Mouse (Mus musculus) liver, embryonic 14.5 days (tissue): ENCODE data around the gene Acaca. TPM values are rescaled to one million over a fixed set of nuclear protein-coding genes. Genes with fewer than 3 reads are reported as not detected.
A peak's percentile ranks its signal among the peaks of the same experiment; 100 is the strongest.

Source experiments
- ATAC-seq: fragments of 200-750 bp; cut with Nextera tagmentation; 2 replicates; pipeline ENCODE4 v1.8.0; 2017; ENCODE audit warnings: moderate number of reproducible peaks, mild to moderate bottlenecking, moderate library complexity; ENCODE audit not compliant: insufficient read depth
- DNase-seq, 3 experiments: peaks; one replicate each; pipeline ENCODE4 v3.0.0-alpha.2; 2012 to 2013; ENCODE audit warnings: low read depth in 3 of 3, low spot score in 3 of 3
- H3K27ac ChIP-seq: fragments of 300-500 bp; sonication (generic); 2 replicates; pipeline ENCODE4 v1.5.1; 2014; ENCODE audit warnings: moderate library complexity, mild to moderate bottlenecking, control low read depth, inconsistent platforms
- H3K27me3 ChIP-seq: fragments of 300-500 bp; sonication (generic); 2 replicates; pipeline ENCODE4 v1.6.1; 2014; ENCODE audit warnings: mild to moderate bottlenecking, low read length, moderate library complexity; ENCODE audit not compliant: control insufficient read depth, insufficient read depth
- H3K36me3 ChIP-seq: fragments of 300-500 bp; sonication (generic); replicated peaks from 2 replicates; pipeline ENCODE4 v1.6.1; 2014; ENCODE audit warnings: low read depth; ENCODE audit not compliant: control insufficient read depth, insufficient read depth
- H3K4me1 ChIP-seq, 2 experiments: fragments of 200-500 bp in 1 of 2; fragments of 300-500 bp in 1 of 2; sonication (generic) in 1 of 2; replicated peaks; 2 replicates each; pipeline ENCODE4 v1.6.1; 2012 to 2014; ENCODE audit warnings: antibody characterized with exemption in 1 of 2, inconsistent platforms in 1 of 2, low read length in 1 of 2; ENCODE audit not compliant: control insufficient read depth in 2 of 2, insufficient read depth in 2 of 2
- H3K4me2 ChIP-seq: fragments of 300-500 bp; sonication (generic); 2 replicates; pipeline ENCODE4 v1.6.1; 2014; ENCODE audit warnings: low read depth, mild to moderate bottlenecking, control low read depth, moderate library complexity
- H3K4me3 ChIP-seq, 2 experiments: fragments of 200-500 bp in 1 of 2; fragments of 300-500 bp in 1 of 2; sonication (generic) in 1 of 2; 2 replicates each; pipeline ENCODE4 v1.5.1; 2012 to 2014; ENCODE audit warnings: low read depth in 2 of 2, low read length in 2 of 2, mild to moderate bottlenecking in 2 of 2, control low read depth in 1 of 2, inconsistent platforms in 1 of 2, moderate library complexity in 1 of 2; ENCODE audit not compliant: insufficient read depth in 1 of 2
- H3K9ac ChIP-seq: fragments of 300-500 bp; sonication (generic); replicated peaks from 2 replicates; pipeline ENCODE4 v1.6.1; 2014; ENCODE audit warnings: mild to moderate bottlenecking, control low read depth, moderate library complexity
- H3K9me3 ChIP-seq: fragments of 300-500 bp; sonication (generic); 2 replicates; pipeline ENCODE4 v1.6.1; 2016; ENCODE audit warnings: low read length, mixed read lengths; ENCODE audit not compliant: control insufficient read depth
- CTCF ChIP-seq: IDR thresholded peaks from 2 replicates; pipeline ENCODE4 v1.5.1; 2016; ENCODE audit warnings: antibody characterized with exemption, low read depth, control low read depth
- EP300 ChIP-seq: IDR thresholded peaks from 2 replicates; pipeline ENCODE4 v1.6.1; 2016; ENCODE audit warnings: antibody characterized with exemption, low read depth
- WGBS: fragments of 180-500 bp; shearing (Covaris S2); extraction: QIAGEN DNeasy Blood & Tissue Kit; methylation state at CpG from one replicate; pipeline ENCODE4 v1.1.7; 2014; ENCODE audit not compliant: insufficient replicate concordance; 5-methylcytosine and 5-hydroxymethylcytosine counted together
- polyA plus RNA-seq, 2 experiments: library from polyadenylated mRNA; depleted of rRNA in 1 of 2; stranded (reverse) in 1 of 2; unstranded in 1 of 2; fragments of >200 nt; fragmentation: Nextera tagmentation in 1 of 2; extraction: Ambion mirVana in 1 of 2; gene quantifications; 2 replicates each; pipeline versions ENCODE4 v1.2.1 to v1.2.3; 2012 to 2014

Gene Acaca
- polyA plus RNA-seq, 2 experiments = 4.7 to 6.6 TPM

- no peak overlapping the region for H3K27ac ChIP-seq
- ATAC-seq (no peak), DNase-seq (no peak)
- H3K4me1 ChIP-seq = no peaks in the 10 kb centered on the region
- H3K9me3 ChIP-seq = no peaks in the 10 kb centered on the region
- no peak for TF ChIP-seq EP300
- TF ChIP-seq CTCF = no peak
- H3K4me3 ChIP-seq = no peak overlapping the region
- no peaks in the 10 kb centered on the region for H3K27me3 ChIP-seq
- no peak overlapping the region for H3K9ac ChIP-seq
- WGBS = 63% methylated on average over 7 of the region's 7 CpGs
- H3K4me2 ChIP-seq = no peak overlapping the region
- no peaks in the 10 kb centered on the region; the same call in 1 of the 2 replicates for H3K36me3 ChIP-seq
Observed at GRCm38 (mm10) chr11:84393571-84393970, 264.1 kb downstream of the Acaca start.

- Histone ChIP-seq H3K9me3 (no peaks in the 10 kb centered on the region), H3K4me3 (no peak overlapping the region), H3K27me3 (no peaks in the 10 kb centered on the region), H3K9ac (no peak overlapping the region), H3K4me1 (no peaks in the 10 kb centered on the region), H3K27ac (no peak overlapping the region), H3K4me2 (no peak overlapping the region), H3K36me3 (no peaks in the 10 kb centered on the region; the same call in 1 of the 2 replicates)
- ATAC-seq (no peak), DNase-seq (no peak)
- TF ChIP-seq CTCF (no peak), EP300 (no peak)
- 68% methylated on average over 1 of the region's 1 CpGs for WGBS
Observed at GRCm38 (mm10) chr11:84395010-84395409, 265.5 kb downstream of the Acaca start.

GRCm38 (mm10) chr11:84406733-84407132 lies 277.3 kb downstream of the Acaca start:
- H3K4me1 ChIP-seq = peaks cover 12 to 17% of the 10 kb centered on the region in 2 experiments
- H3K4me2 ChIP-seq = no peak overlapping the region
- no peak for DNase-seq
- no peaks in the 10 kb centered on the region for H3K27me3 ChIP-seq
- peak; percentile 54 for TF ChIP-seq CTCF
- no peak for TF ChIP-seq EP300
- WGBS = 85% methylated on average over 4 of the region's 4 CpGs
- H3K9me3 ChIP-seq = peaks cover 4% of the 10 kb centered on the region
- no peak overlapping the region for H3K4me3 ChIP-seq
- H3K9ac ChIP-seq = no peak overlapping the region
- no peak for ATAC-seq
- no peaks in the 10 kb centered on the region for H3K36me3 ChIP-seq
- H3K27ac ChIP-seq = no peak overlapping the region

GRCm38 (mm10) chr11:84410383-84410782 lies 280.9 kb downstream of the Acaca start:
- no peaks in the 10 kb centered on the region for H3K27me3 ChIP-seq
- 51% methylated on average over 4 of the region's 4 CpGs for WGBS
- DNase-seq (no peak), ATAC-seq (no peak)
- H3K36me3 ChIP-seq = no peaks in the 10 kb centered on the region
- no peak overlapping the region; the same call in 1 of the 2 replicates for H3K4me2 ChIP-seq
- peaks cover 36 to 50% of the 10 kb centered on the region in 2 experiments for H3K4me1 ChIP-seq
- TF ChIP-seq CTCF (no peak), EP300 (no peak)
- H3K4me3 ChIP-seq = no peak overlapping the region
- H3K9me3 ChIP-seq = peaks cover 4% of the 10 kb centered on the region
- no peak overlapping the region; the same call in 1 of the 2 replicates for H3K27ac ChIP-seq
- H3K9ac ChIP-seq = no peak overlapping the region; the same call in 1 of the 2 replicates

GRCm38 (mm10) chr11:84410879-84411641 lies 281.6 kb downstream of the Acaca start:
- H3K9me3 ChIP-seq = peaks cover 4% of the 10 kb centered on the region
- ATAC-seq (peak; percentile 59; the same call in 1 of the 2 replicates), DNase-seq (no peak)
- H3K36me3 ChIP-seq = no peaks in the 10 kb centered on the region
- peak overlapping the region; percentile 56 for H3K27ac ChIP-seq
- peak overlapping the region; percentile 24 for H3K9ac ChIP-seq
- no peak overlapping the region for H3K4me3 ChIP-seq
- WGBS = 49% methylated on average over 7 of the region's 7 CpGs
- TF ChIP-seq CTCF (no peak), EP300 (no peak)
- no peaks in the 10 kb centered on the region for H3K27me3 ChIP-seq
- peak overlapping the region; percentile 38 for H3K4me2 ChIP-seq
- peaks cover 38 to 53% of the 10 kb centered on the region in 2 experiments for H3K4me1 ChIP-seq
